Mouse (Mus musculus): Measurements from ENCODE around the gene Dppa1.
"Not testable (repeated sequence)": the region's sequence is repeated elsewhere in the genome, so short reads cannot be mapped to it uniquely, and the experiment has no call there.

- not testable (repeated sequence) for TF ChIP-seq GATA1, TAL1 (IDR thresholded peaks at IDR 0.05; ENCODE audit: low read length)
Measured at GRCm38 (mm10) chr11:46649655-46650054, 20.6 kb upstream of the Dppa1 start.

All from erythroblast, embryonic 14.5 days (primary cell).